Mouse (Mus musculus) ES-E14 (cell line): Measurements from ENCODE around the gene Pard6b. TPM values are rescaled to one million over a fixed set of nuclear protein-coding genes. Genes with fewer than 3 reads are reported as not detected.
"Not testable (repeated sequence)": the region's sequence is repeated elsewhere in the genome, so short reads cannot be mapped to it uniquely, and the experiment has no call there.

ENCODE experiments used
- DNase-seq: peaks from one replicate; pipeline ENCODE4 v3.0.0-alpha.2; 2013; ENCODE audit warnings: low read depth, low spot score
- H3K27ac ChIP-seq: 2 replicates; pipeline ENCODE4 v1.5.1; 2012; ENCODE audit warnings: low read depth, mild to moderate bottlenecking, low read length, moderate library complexity, mixed read lengths; ENCODE audit not compliant: poor library complexity, insufficient read depth, severe bottlenecking
- H3K36me3 ChIP-seq: 2 replicates; pipeline ENCODE4 v1.6.1; 2012; ENCODE audit warnings: mild to moderate bottlenecking, low read length, moderate library complexity, mixed read lengths; ENCODE audit not compliant: control insufficient read depth, poor library complexity, insufficient read depth, severe bottlenecking
- H3K4me1 ChIP-seq, 2 experiments: fragments of 150-350 bp in 1 of 2; sonication (generic) in 1 of 2; 2 replicates each; pipeline ENCODE4 v1.6.1; 2012; ENCODE audit warnings: low read length in 2 of 2, mild to moderate bottlenecking in 1 of 2, mixed read lengths in 1 of 2; ENCODE audit not compliant: control insufficient read depth in 2 of 2, insufficient read depth in 2 of 2, poor library complexity in 1 of 2
- H3K4me3 ChIP-seq, 2 experiments: fragments of 150-350 bp in 1 of 2; sonication (generic) in 1 of 2; 2 replicates each; pipeline ENCODE4 v1.5.1; 2012; ENCODE audit warnings: low read length in 2 of 2, low read depth in 1 of 2, mild to moderate bottlenecking in 1 of 2, mixed read lengths in 1 of 2; ENCODE audit not compliant: insufficient read depth in 1 of 2, poor library complexity in 1 of 2, severe bottlenecking in 1 of 2
- H3K9ac ChIP-seq: 2 replicates; pipeline ENCODE4 v1.6.1; 2012; ENCODE audit warnings: low read depth, mild to moderate bottlenecking, low read length, mixed read lengths; ENCODE audit not compliant: poor library complexity, insufficient read depth, severe bottlenecking
- H3K9me3 ChIP-seq: fragments of 150-350 bp; sonication (generic); 2 replicates; pipeline ENCODE4 v1.6.1; 2012; ENCODE audit warnings: low read depth, mild to moderate bottlenecking, low read length; ENCODE audit not compliant: control insufficient read depth, insufficient read depth
- CHD2 ChIP-seq: IDR thresholded peaks from 2 replicates; pipeline ENCODE4 v1.6.1; 2014; ENCODE audit warnings: mild to moderate bottlenecking, low read depth, low read length, inconsistent platforms
- HCFC1 ChIP-seq: IDR thresholded peaks from 2 replicates; pipeline ENCODE4 v1.6.1; 2012; ENCODE audit warnings: low read length, inconsistent platforms, borderline replicate concordance; ENCODE audit not compliant: insufficient read depth
- MAFK ChIP-seq: IDR thresholded peaks from 2 replicates; pipeline ENCODE4 v1.6.1; 2014; ENCODE audit warnings: mild to moderate bottlenecking, low read depth, low read length, inconsistent platforms; ENCODE audit not compliant: insufficient read depth
- ZC3H11A ChIP-seq: IDR thresholded peaks from 2 replicates; pipeline ENCODE4 v1.6.1; 2012; ENCODE audit warnings: low read depth, mild to moderate bottlenecking, inconsistent platforms, low read length, borderline replicate concordance
- ZNF384 ChIP-seq: IDR thresholded peaks from 2 replicates; pipeline ENCODE4 v1.6.1; 2012; ENCODE audit warnings: low read depth, low read length, inconsistent platforms
- in situ Hi-C, 2 experiments: fragments of 600-800 bp; cut with MboI; formaldehyde crosslinking; loops; one replicate each; pipeline ENCODE4 v1.15.1; 2025; ENCODE audit warnings: low sequenced_read_pairs in 2 of 2, inconsistent platforms in 1 of 2; ENCODE audit not compliant: unreplicated experiment in 2 of 2
- total RNA-seq: library from RNA; depleted of rRNA; stranded (reverse); fragments of 300-350 nt; gene quantifications from 2 replicates; pipeline ENCODE4 v1.2.3, GENCODE M21; 2012

Gene Pard6b
- total RNA-seq, 1 experiment: 15.3 TPM

DNA sequence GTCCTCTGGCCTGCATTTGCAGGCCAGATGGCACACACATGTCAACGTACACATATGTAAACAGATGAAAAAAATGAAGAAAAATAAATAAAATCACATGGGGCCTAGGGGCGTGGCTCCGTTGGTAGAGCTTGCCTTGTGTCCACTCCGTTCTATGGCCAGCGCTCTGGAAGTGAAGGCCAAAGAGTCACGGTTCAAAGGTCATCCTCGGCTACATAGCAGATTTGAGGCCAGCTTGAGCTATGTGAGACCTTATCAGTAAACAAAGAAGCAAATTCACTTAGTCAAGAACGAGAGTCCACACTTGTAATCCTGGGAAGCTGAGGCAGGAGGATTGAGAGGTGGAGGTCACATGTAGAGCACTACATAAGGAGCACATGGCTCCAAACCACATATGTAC is 24.5 kb downstream of the Pard6b start:
- DNase-seq: no peak
- in situ Hi-C loops: no loop called here

DNA sequence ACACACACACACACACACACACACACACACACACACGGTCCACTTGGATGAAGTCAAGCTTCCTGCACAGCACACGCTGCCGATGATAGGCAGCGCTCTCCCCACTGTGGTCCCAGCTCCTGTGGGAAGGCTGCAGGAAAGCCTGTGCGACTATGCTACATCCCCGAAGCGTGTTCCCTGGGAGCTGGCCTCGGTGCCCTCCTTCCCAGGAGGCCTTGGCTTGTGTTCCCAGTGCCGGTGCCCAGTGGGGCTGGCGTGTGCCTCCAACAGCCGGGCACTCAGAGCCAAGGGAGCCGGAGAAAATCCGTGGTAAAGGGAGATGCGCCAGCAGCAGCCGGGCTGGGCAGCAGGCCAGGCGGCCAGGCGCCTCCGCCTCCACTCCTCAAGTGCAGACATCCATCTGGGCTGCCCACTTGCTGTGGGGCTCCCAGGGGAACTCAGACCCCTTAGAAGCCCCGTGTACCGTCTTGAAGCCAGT is 25.9 kb downstream of the Pard6b start:
- DNase-seq: no peak
- Histone ChIP-seq H3K36me3 (no peaks in the 10 kb centered on the region), H3K4me1 (peaks cover 0 to 6% of the 10 kb centered on the region in 2 experiments; a peak in 1 of 4 replicates), H3K9me3 (no peaks in the 10 kb centered on the region), H3K9ac (peak overlapping the region; percentile 27), H3K4me3 (peak overlapping the region; percentile 48 to 49; a peak in 3 of 4 replicates), H3K27ac (no peak overlapping the region)
- in situ Hi-C loops: no loop called here
- TF ChIP-seq ZC3H11A (no peak), MAFK (no peak), HCFC1 (no peak), ZNF384 (no peak), CHD2 (no peak)

More for the DNA sequence above, 24.5 kb downstream of the Pard6b start:
- TF ChIP-seq MAFK: no peak
- H3K9me3 ChIP-seq: no peaks in the 10 kb centered on the region
- no peak overlapping the region for H3K27ac ChIP-seq
- no peak overlapping the region for H3K9ac ChIP-seq
- no peak overlapping the region for H3K4me3 ChIP-seq
- peaks cover 5% of the 10 kb centered on the region; the same call in 1 of the 2 replicates for H3K36me3 ChIP-seq
- peaks cover 0 to 6% of the 10 kb centered on the region in 2 experiments; a peak in 1 of 4 replicates for H3K4me1 ChIP-seq

DNA sequence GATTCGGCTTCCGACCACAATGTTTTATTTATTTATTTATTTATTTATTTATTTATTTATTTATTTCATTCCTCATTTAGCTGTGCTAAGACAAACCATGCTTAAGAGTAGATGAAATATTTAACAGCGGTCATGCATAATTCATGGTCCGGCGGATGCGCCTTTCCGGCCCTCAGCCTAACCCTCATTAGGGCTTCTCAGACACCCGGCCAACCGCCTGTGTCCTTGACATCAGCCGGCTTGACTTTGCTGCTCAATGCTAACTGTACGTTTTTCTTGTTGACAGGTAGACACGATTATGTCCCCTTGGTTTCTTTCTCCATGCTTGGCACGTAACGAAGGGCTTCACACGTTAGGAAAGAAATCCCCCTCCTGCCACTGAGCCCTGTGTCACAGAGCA is 26.6 kb downstream of the Pard6b start:
- no peaks in the 10 kb centered on the region for H3K9me3 ChIP-seq
- in situ Hi-C loops: no loop called here
- DNase-seq: no peak
- peaks cover 0 to 8% of the 10 kb centered on the region in 2 experiments; a peak in 1 of 4 replicates for H3K4me1 ChIP-seq
- H3K4me3 ChIP-seq: peak overlapping the region in 1 of 2 experiments; percentile 49; a peak in 1 of 4 replicates
- no peak overlapping the region for H3K27ac ChIP-seq
- no peak overlapping the region for H3K9ac ChIP-seq
- H3K36me3 ChIP-seq: no peaks in the 10 kb centered on the region
- no peak for TF ChIP-seq ZNF384
- no peak for TF ChIP-seq ZC3H11A

DNA sequence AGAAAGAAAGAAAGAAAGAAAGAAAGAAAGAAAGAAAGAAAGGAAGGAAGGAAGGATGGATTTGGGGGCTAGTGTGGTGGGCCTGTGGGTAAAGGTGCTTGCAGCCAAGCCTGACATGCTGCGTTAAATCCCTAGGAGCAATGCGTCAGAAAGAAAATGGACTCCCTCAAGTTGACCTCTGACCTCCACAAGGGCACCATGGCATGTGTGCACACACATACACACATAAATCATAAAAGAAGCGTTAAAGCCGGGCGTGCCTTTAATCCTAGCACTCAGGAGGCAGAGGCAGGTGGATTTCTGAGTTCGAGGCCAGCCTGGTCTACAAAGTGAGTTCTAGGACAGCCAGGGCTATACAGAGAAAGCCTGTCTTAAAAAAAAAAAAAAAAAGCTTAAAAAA is 27.1 kb downstream of the Pard6b start:
- H3K4me3 ChIP-seq, H3K4me1 ChIP-seq, H3K36me3 ChIP-seq, DNase-seq, H3K9ac ChIP-seq, H3K27ac ChIP-seq, H3K9me3 ChIP-seq, in situ Hi-C loops: not testable (repeated sequence)
- TF ChIP-seq ZNF384: peak; percentile 72; the same call in 1 of the 2 replicates

DNA sequence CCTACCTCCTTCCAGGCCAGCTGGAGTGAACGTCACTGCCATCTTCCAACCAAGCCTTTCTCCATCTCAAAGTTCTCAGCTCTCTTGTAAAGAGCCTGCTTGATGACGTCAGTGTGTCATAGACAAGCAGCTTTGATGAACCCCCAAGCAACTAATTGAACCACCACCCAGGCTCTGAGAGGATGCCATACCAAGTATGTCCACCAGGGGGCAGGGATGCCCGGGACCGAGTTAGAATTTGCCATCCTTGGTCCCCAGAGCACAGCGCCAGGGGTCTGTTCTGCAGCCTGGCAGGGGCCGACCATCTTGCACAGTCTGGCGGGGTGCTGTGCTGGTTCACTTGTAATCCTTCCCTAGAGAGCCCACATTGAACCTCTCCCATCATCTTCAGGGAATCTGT is 31.1 kb downstream of the Pard6b start:
- no peak for DNase-seq
- Histone ChIP-seq H3K9me3 (no peaks in the 10 kb centered on the region), H3K36me3 (no peaks in the 10 kb centered on the region)

More for the DNA sequence above, 31.1 kb downstream of the Pard6b start:
- Histone ChIP-seq H3K4me1 (peaks cover 6 to 39% of the 10 kb centered on the region in 2 experiments), H3K4me3 (no peak overlapping the region), H3K27ac (no peak overlapping the region), H3K9ac (no peak overlapping the region; the same call in 1 of the 2 replicates)
- no peak for TF ChIP-seq MAFK
- TF ChIP-seq CHD2: no peak
- no peak for TF ChIP-seq ZNF384
- no peak for TF ChIP-seq ZC3H11A
- no peak for TF ChIP-seq HCFC1
- in situ Hi-C loops: no loop called here
